Mouse (Mus musculus): ENCODE measurements around the gene Tmem156.
A peak's percentile ranks its signal among the peaks of the same experiment; 100 is the strongest.

The Tmem156 gene

DNA sequence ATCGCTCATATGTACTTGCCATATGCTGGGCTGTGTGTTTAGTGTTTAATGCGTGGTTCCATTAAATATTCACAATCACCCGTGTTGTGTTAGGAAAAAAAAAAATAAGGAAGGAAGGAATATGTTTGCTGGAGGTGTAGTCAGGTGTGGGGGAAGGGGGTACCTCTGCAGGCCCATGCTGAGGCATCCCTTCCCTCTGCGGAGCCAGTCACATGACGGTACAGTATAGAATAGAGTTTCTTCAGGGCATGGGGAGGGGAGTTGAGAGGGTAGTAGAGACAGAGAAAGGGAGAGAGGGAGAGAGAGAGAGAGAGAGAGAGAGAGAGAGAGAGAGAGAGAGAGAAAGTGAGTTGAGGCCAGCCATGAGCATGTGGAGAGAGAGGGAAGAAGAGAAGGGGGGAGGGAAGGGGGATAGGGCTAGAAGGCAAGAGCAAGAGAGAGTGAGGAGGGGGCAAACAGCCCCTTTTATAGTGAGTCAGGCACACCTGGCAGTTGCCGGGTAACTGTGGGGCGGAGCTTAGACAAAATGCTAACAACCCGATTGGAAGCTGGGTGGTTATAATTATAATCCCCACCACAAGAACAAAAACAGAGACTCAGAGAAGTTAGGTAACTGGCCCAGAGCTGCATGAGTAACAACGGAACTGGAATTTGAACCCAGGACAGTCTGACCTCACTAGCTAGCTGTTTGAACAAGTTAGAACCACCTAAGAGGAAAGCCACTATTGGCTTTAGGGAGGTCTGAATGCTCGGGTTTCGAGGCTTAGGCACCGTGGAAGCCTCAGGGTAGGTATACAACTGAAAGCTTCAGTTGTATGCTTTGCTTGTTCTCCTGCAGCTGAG, 45.3 kb downstream of the Tmem156 start:
- DNase-seq, result peak; percentile 25

GRCm38 (mm10) chr5:65045642-65046370, 46.1 kb downstream of the Tmem156 start:
- peak; percentile 85 for DNase-seq

DNA sequence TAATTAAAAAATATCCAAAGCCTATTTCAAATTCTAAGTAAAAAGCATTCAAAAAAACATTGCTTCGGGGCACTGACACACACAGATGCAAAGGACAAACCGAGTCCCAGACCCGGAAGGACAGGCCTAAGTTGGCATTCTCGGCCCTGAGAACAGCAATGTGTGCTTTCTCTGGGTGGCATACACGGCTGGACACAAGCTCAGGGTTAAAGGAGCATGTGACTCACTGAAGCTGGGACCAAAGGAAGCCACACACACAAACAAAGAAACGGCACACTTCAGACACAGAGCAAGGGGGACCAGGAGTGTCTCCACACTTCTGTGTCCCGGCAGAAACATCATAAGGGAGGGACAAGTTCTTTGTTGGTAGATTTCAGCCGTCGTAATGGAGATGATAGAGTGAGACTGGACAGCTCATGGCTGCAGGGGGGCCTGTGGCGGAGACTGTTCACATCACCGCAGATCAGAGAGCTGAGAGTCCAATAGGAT, 48.5 kb downstream of the Tmem156 start:
- no peak for DNase-seq

- no peak for DNase-seq
Observed at GRCm38 (mm10) chr5:65040463-65040862, 51.5 kb downstream of the Tmem156 start.

GRCm38 (mm10) chr5:65038811-65039571, 52.9 kb downstream of the Tmem156 start:
- no peak for DNase-seq

GRCm38 (mm10) chr5:65038305-65038704, 53.6 kb downstream of the Tmem156 start:
- DNase-seq, result no peak

DNA sequence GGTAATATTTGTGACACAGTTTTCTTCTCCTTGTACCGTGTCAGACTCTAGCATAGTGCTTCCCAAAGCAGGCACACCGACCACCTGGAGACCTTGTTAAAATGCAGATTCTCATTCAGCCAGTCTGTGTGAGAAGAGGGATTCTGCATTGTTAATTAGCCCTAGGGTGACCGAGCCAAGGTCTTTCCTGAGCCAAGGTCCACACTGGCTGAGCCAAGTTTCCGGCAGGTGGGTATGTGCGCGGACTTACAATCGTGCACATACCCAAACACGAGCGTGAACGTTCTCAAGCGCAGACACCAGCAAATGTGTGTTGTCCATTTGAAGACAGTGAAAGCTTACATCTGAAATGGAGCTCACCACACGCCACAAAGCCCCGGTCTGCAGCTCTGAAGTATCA, 55.3 kb downstream of the Tmem156 start:
- DNase-seq, result peak; percentile 43

GRCm38 (mm10) chr5:65028019-65028418, 63.9 kb downstream of the Tmem156 start:
- DNase-seq, result no peak

GRCm38 (mm10) chr5:65026776-65027175, 65.2 kb downstream of the Tmem156 start:
- no peak for DNase-seq

- DNase-seq, result no peak
Observed at GRCm38 (mm10) chr5:65025916-65026315, 66.0 kb downstream of the Tmem156 start.

- DNase-seq, result no peak
Observed at GRCm38 (mm10) chr5:65024641-65025040, 67.3 kb downstream of the Tmem156 start.

DNA sequence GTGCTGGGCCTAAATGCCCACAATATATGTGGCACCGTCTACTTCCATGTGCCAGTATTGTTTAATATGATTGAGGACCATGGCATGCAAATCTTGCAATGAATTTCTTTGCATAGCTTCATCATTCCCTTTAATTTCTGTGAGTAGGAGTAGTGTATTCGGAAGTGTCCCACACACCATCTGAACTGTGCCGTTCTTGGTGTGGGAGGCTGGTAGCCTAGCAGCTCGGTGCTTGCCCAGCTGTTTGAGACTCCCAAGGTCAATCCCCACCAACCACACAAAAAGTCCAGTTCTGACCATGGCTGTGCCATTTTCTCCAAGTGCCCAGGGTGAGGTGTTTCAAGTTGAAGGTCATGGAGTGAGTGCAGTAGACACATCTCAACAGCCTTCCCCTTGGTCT, 69.9 kb downstream of the Tmem156 start:
- DNase-seq, result no peak

DNA sequence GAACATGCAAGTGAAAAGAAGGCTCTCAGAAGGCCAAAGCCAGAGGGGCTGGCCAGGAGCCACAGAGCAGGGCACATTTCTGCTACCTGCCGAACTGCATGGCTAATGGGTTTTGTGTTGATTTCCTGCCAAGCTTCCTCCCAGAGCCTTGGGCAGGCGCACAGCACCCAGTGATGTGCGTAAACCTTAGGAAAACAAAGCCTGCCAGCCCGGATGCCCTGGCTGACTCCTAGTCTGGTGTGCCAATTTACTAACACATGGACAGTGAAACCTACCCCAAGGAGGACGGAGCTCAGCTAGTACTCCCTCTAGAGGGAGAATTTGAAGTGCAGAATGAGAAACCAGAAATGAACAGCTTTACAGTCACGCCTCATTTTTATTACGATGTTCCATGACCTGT, 72.1 kb downstream of the Tmem156 start:
- peak; percentile 94 for DNase-seq

DNA sequence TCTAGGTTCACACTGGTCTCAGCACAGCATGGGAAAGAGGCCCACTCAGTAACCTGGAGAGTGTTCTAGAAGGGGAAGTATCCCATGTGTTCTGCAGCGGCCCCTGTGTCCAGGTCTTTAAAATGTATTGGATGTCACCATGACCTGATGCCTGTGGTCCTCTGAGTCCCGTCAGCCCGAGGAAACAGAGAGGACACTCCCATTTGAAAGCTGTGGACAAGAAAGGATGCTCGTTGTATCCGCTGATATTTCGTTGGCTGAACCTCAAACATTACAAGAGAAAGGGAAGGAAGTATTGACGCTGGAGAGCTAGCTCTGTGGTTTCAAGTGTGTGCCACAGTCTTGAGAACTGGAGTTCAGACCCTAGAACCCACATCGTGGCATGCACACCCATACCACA, 72.8 kb downstream of the Tmem156 start:
- DNase-seq, result no peak

- DNase-seq, result no peak
Observed at GRCm38 (mm10) chr5:65015508-65015907, 76.4 kb downstream of the Tmem156 start.

GRCm38 (mm10) chr5:65011901-65012573, 79.9 kb downstream of the Tmem156 start:
- no peak for DNase-seq

DNA sequence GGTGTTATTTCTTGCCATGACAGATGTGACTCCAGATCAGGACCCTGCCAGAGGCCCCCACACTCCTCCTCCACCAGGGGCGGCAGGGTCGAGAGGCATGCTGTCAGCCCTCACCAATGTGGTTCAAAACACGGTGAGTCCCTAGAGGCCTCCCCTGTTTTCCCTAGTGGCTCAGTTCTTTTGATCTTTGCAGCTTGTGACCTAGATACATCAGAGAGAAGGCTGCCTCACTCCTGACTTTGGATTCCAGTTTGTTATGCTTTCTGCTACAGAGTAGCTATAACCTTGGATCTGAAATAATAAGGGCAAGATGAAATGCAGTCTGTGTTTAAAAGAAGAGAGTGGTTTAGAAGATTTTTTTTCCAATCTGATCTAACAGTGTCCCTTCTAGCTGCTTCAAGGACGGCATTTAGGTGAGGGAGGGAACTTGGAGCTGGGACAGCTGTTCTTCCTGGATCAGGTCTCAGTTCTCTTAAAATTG, 85.9 kb downstream of the Tmem156 start:
- no peak for DNase-seq

GRCm38 (mm10) chr5:65005251-65005650, 86.7 kb downstream of the Tmem156 start:
- DNase-seq, result no peak

Measured in cerebellum, adult 11-12 months (tissue).